Mouse (Mus musculus) CH12.LX (cell line): ENCODE measurements around the gene Cdh5. TPM values are rescaled to one million over a fixed set of nuclear protein-coding genes. Genes with fewer than 3 reads are reported as not detected.

Source experiments
- DNase-seq: peaks from one replicate; pipeline ENCODE4 v3.0.0-alpha.2; 2013; ENCODE audit errors: extremely low read depth
- H3K27ac ChIP-seq: 2 replicates; pipeline ENCODE4 v1.5.1; 2012; ENCODE audit warnings: low read depth, mild to moderate bottlenecking, control low read depth, moderate library complexity; ENCODE audit not compliant: insufficient read depth
- H3K27me3 ChIP-seq: replicated peaks from 2 replicates; pipeline ENCODE3; 2012; ENCODE audit warnings: inconsistent platforms
- H3K36me3 ChIP-seq, 2 experiments: replicated peaks in 1 of 2; 2 replicates each; pipeline versions ENCODE3 to v1.6.1; 2012; ENCODE audit warnings: inconsistent platforms in 1 of 2, low read length in 1 of 2, mild to moderate bottlenecking in 1 of 2, mixed read lengths in 1 of 2, moderate library complexity in 1 of 2; ENCODE audit not compliant: control insufficient read depth in 1 of 2, insufficient read depth in 1 of 2
- H3K4me1 ChIP-seq, 2 experiments: 2 replicates each; pipeline ENCODE4 v1.6.1; 2012; ENCODE audit warnings: inconsistent platforms in 1 of 2, moderate library complexity in 1 of 2; ENCODE audit not compliant: insufficient read depth in 2 of 2, control insufficient read depth in 1 of 2
- H3K4me2 ChIP-seq: 2 replicates; pipeline ENCODE4 v1.6.1; 2012; ENCODE audit warnings: low read depth, mild to moderate bottlenecking, control low read depth; ENCODE audit not compliant: poor library complexity, insufficient read depth, severe bottlenecking
- H3K4me3 ChIP-seq, 3 experiments: fragments of 150-350 bp in 1 of 3; sonication (generic) in 1 of 3; replicated peaks in 1 of 3; 2 replicates each; pipeline versions ENCODE3 to v1.5.1; 2011 to 2012; ENCODE audit warnings: low read depth in 2 of 3, low read length in 2 of 3, mild to moderate bottlenecking in 2 of 3, moderate library complexity in 2 of 3, control low read depth in 1 of 3, improper control_type of control experiment in 1 of 3, inconsistent platforms in 1 of 3, mixed read lengths in 1 of 3; ENCODE audit not compliant: poor library complexity in 1 of 3
- H3K79me2 ChIP-seq: replicated peaks from 2 replicates; pipeline ENCODE4 v1.6.1; 2012; ENCODE audit warnings: mild to moderate bottlenecking, moderate library complexity; ENCODE audit not compliant: control insufficient read depth, poor library complexity, insufficient read depth, severe bottlenecking; ENCODE audit errors: extremely low read depth
- H3K9ac ChIP-seq: 2 replicates; pipeline ENCODE4 v1.6.1; 2012; ENCODE audit warnings: low read depth, mild to moderate bottlenecking, control low read depth, moderate library complexity; ENCODE audit not compliant: insufficient read depth
- H3K9me3 ChIP-seq: replicated peaks from 2 replicates; pipeline ENCODE3; 2012; ENCODE audit warnings: low read length, inconsistent platforms, mixed read lengths
- CHD2 ChIP-seq: IDR thresholded peaks from 2 replicates; pipeline ENCODE4 v1.6.1; 2011; ENCODE audit warnings: low read length, improper control_type of control experiment
- CTCF ChIP-seq, 2 experiments: IDR thresholded peaks in 1 of 2; conservative IDR thresholded peaks in 1 of 2; 2 replicates each; pipeline ENCODE4 v1.5.1; 2011 to 2012; ENCODE audit warnings: low read depth in 2 of 2, low read length in 2 of 2, improper control_type of control experiment in 1 of 2, inconsistent platforms in 1 of 2, mild to moderate bottlenecking in 1 of 2, moderate library complexity in 1 of 2
- EP300 ChIP-seq: IDR thresholded peaks from 2 replicates; pipeline ENCODE4 v1.6.1; 2011; ENCODE audit warnings: low read length, improper control_type of control experiment
- ETS1 ChIP-seq: conservative IDR thresholded peaks from 2 replicates; pipeline ENCODE4 v1.6.1; 2012; ENCODE audit warnings: low read depth, mild to moderate bottlenecking, inconsistent platforms, low read length, improper control_type of control experiment, moderate library complexity
- JUN ChIP-seq: IDR thresholded peaks from 2 replicates; pipeline ENCODE4 v1.6.1; 2011; ENCODE audit warnings: low read depth, mild to moderate bottlenecking, low read length, improper control_type of control experiment, moderate library complexity; ENCODE audit not compliant: insufficient read depth
- JUND ChIP-seq: conservative IDR thresholded peaks from 2 replicates; pipeline ENCODE4 v1.6.1; 2011; ENCODE audit warnings: low read depth, low read length, improper control_type of control experiment
- KAT2A ChIP-seq: IDR thresholded peaks from 2 replicates; pipeline ENCODE4 v1.6.1; 2012; ENCODE audit warnings: low read length, improper control_type of control experiment, inconsistent platforms; ENCODE audit not compliant: insufficient replicate concordance
- MAX ChIP-seq: IDR thresholded peaks from 2 replicates; pipeline ENCODE4 v1.6.1; 2011; ENCODE audit warnings: low read length, improper control_type of control experiment
- MAZ ChIP-seq: IDR thresholded peaks from 2 replicates; pipeline ENCODE4 v1.6.1; 2012; ENCODE audit warnings: low read depth, mild to moderate bottlenecking, inconsistent platforms, low read length, improper control_type of control experiment, moderate library complexity
- MEF2A ChIP-seq: IDR thresholded peaks from 2 replicates; pipeline ENCODE4 v1.6.1; 2014; ENCODE audit warnings: low read depth, mild to moderate bottlenecking, inconsistent platforms, low read length, improper control_type of control experiment, borderline replicate concordance
- NRF1 ChIP-seq: IDR thresholded peaks from 2 replicates; pipeline ENCODE4 v1.6.1; 2014; ENCODE audit warnings: low read depth, mild to moderate bottlenecking, inconsistent platforms, low read length, improper control_type of control experiment, moderate library complexity
- PAX5 ChIP-seq: IDR thresholded peaks from 2 replicates; pipeline ENCODE4 v1.6.1; 2012; ENCODE audit warnings: low read length, inconsistent platforms, mixed read lengths
- POLR2A ChIP-seq: IDR thresholded peaks from 2 replicates; pipeline ENCODE4 v1.6.1; 2011; ENCODE audit warnings: low read depth, mild to moderate bottlenecking, improper control_type of control experiment, low read length
- POLR2AphosphoS2 ChIP-seq: IDR thresholded peaks from 2 replicates; pipeline ENCODE4 v1.6.1; 2011; ENCODE audit warnings: low read depth, low read length, improper control_type of control experiment
- SMC3 ChIP-seq: IDR thresholded peaks from 2 replicates; pipeline ENCODE4 v1.6.1; 2011; ENCODE audit warnings: low read depth, low read length, improper control_type of control experiment
- TBP ChIP-seq: conservative IDR thresholded peaks from 2 replicates; pipeline ENCODE4 v1.6.1; 2011; ENCODE audit warnings: low read depth, low read length, improper control_type of control experiment
- ZC3H11A ChIP-seq: IDR thresholded peaks from 2 replicates; pipeline ENCODE4 v1.6.1; 2012; ENCODE audit warnings: low read depth, mild to moderate bottlenecking, inconsistent platforms, low read length, improper control_type of control experiment
- ZMIZ1 ChIP-seq: IDR thresholded peaks from 2 replicates; pipeline ENCODE4 v1.6.1; 2012; ENCODE audit warnings: low read depth, mild to moderate bottlenecking, inconsistent platforms, low read length, improper control_type of control experiment
- dilution Hi-C: fragments of 300-500 bp; cut with MboI; formaldehyde crosslinking; loops from 2 replicates; pipeline ENCODE4 v1.14.3; 2020; ENCODE audit warnings: low sequenced_read_pairs; ENCODE audit not compliant: extremely low pct_unique_long_range_greater_than_20kb, extremely low pct_ligation_motif_present
- in situ Hi-C: fragments of 300-500 bp; cut with MboI; formaldehyde crosslinking; loops from 3 replicates; pipeline ENCODE4 v1.14.3; 2019; ENCODE audit warnings: low sequenced_read_pairs, low pct_ligation_motif_present, low pct_unique_long_range_greater_than_20kb, mixed read lengths
- polyA plus RNA-seq: library from polyadenylated mRNA; unstranded; fragments of >175 nt; gene quantifications from 2 replicates; pipeline ENCODE4 v1.2.1, GENCODE M21; 2012; ENCODE audit warnings: low read depth; ENCODE audit not compliant: insufficient read length
- total RNA-seq, 2 experiments: library from RNA; depleted of rRNA; stranded (reverse); fragments of 300-350 nt in 1 of 2; fragments of >200 nt in 1 of 2; gene quantifications; 2 replicates each; pipeline ENCODE4 v1.2.3; 2012 to 2014

Cdh5 gene
- total and polyA plus RNA-seq, 3 experiments = 0.25 to 1.8 (median 0.48) TPM

- H3K36me3 ChIP-seq = peaks cover 0 to 4% of the 10 kb centered on the region in 2 experiments
- no peaks in the 10 kb centered on the region for H3K27me3 ChIP-seq
- H3K4me3 ChIP-seq = no peak overlapping the region
- H3K9ac ChIP-seq = no peak overlapping the region
- H3K4me1 ChIP-seq = peaks cover 13 to 23% of the 10 kb centered on the region in 2 experiments
- peaks cover 3% of the 10 kb centered on the region for H3K9me3 ChIP-seq
- in situ Hi-C loops = no loop called here
- dilution Hi-C loops = no loop called here
- H3K27ac ChIP-seq = no peak overlapping the region
- no peak overlapping the region for H3K4me2 ChIP-seq
- no peak for DNase-seq
- TF ChIP-seq ZMIZ1 = no peak
- TF ChIP-seq, all 38 proteins: peak for 0
- no peaks in the 10 kb centered on the region for H3K79me2 ChIP-seq
These were observed 20.4 kb downstream of the Cdh5 start for GRCm38 (mm10) chr8:104121640-104122416.

DNA sequence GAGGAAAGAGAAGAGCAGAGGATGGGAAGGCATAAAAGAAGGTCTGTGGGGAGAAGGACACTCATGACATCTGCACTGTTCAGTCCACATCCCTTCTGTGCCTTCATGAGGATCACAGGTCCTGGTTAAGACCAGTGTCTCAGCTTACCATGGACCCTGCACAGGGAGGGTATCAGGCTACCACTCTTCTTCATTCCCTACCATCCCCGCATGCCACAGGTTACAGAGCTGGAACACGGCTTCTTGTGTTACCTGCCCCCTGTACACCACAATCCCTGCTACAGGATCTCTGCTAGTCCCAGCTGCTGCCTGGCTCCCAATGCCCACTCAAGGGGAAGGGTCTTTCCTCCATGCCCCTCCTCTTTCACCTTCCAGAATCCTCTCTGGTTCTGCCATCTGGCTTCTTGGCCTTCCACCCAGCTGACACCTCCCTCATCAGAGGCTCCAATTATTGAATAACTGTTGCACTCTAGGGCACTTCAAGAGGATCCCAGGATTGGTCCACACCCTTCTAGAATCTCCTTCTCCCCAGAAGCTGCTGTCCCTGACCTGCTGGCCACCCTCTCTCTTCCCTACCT lies 21.7 kb downstream of the Cdh5 start:
- Histone ChIP-seq H3K27ac (no peak overlapping the region), H3K4me3 (no peak overlapping the region), H3K36me3 (peaks cover 0 to 4% of the 10 kb centered on the region in 2 experiments), H3K27me3 (no peaks in the 10 kb centered on the region), H3K4me1 (peaks cover 17 to 34% of the 10 kb centered on the region in 2 experiments), H3K9me3 (peaks cover 3% of the 10 kb centered on the region), H3K4me2 (no peak overlapping the region), H3K79me2 (no peaks in the 10 kb centered on the region), H3K9ac (no peak overlapping the region)
- TF ChIP-seq ETS1 = no peak
- no peak for TF ChIP-seq TBP
- TF ChIP-seq POLR2A = no peak
- TF ChIP-seq JUN = no peak
- TF ChIP-seq POLR2AphosphoS2 = no peak
- TF ChIP-seq ZC3H11A = no peak
- TF ChIP-seq MAX = no peak
- TF ChIP-seq NRF1 = no peak
- no peak for TF ChIP-seq PAX5
- TF ChIP-seq JUND = no peak
- TF ChIP-seq CTCF (conservative IDR thresholded peaks at IDR 0.05 in 1 of 2, IDR thresholded peaks at IDR 0.05 in 1 of 2; ENCODE audit: low read depth in 2 of 2, low read length in 2 of 2) = no peak
- no peak for TF ChIP-seq MAZ
- TF ChIP-seq EP300 = no peak
- TF ChIP-seq MEF2A = no peak
- no peak for TF ChIP-seq SMC3
- TF ChIP-seq CHD2 = no peak
- no peak for TF ChIP-seq KAT2A
- in situ Hi-C loops (no loop called here), dilution Hi-C loops (no loop called here)
- no peak for DNase-seq
